Mouse (Mus musculus): ENCODE results near the gene 1110002E22Rik.

DNA sequence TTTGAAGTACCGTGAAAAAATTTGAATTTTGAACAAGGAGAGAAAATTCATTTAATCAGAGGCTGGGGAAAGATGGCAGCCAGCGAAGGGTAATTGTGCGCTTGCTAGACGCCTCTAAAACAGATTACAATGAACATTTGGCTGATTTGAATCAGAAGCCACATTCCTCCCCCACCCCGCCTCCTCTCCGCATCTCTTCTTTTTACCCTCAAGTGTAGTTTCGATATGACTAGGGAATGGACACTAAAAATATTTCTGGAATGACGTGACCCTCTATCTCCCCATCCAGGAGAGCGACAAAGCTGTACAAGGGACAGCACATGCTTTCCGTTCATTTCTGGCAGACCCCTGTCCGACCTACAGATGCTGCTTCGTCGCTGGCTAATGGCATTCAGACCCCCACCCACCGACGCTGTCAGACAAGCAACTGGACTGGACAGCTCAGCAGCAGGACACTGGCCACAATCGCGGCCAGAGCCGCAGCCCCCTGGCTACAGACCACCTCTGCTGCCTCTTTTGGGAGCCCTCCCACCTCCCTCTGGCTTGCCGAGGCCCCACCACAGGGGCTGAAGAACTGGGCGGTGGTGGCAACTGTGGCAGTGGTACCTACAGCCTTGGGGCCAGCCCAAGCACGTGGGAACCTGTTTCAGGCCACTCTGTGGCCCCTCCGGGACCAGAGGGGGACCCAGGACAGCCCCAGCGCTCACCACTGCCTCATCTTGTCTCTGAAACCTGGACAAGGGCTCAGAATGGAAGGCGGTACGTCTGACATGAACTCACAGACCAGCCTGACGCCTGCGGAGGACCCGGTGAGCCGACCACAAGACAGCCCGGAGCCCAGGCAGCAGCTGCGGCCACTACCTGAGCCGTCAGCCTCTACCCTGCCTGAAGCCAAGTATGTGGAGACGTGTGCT, at the start of gene 1110002E22Rik:
- TF ChIP-seq CTCF (IDR thresholded peaks at IDR 0.05; ENCODE audit: extremely low read depth, insufficient read depth, insufficient read length, insufficient replicate concordance) (no peak), POLR2A (IDR thresholded peaks at IDR 0.05; ENCODE audit: low read depth, low read length) (no peak)
